Mouse (Mus musculus): ENCODE data around the gene Gpr183.

GRCm38 (mm10) chr14:121963942-121964335, 1.1 kb downstream of the Gpr183 start:
- no peak for TF ChIP-seq CTCF (IDR thresholded peaks at IDR 0.05; ENCODE audit: low read depth)
- no peak for TF ChIP-seq EP300 (IDR thresholded peaks at IDR 0.05; ENCODE audit: low read depth)
